Mouse (Mus musculus) inflammation-experienced regulatory T-cells, adult 6 months (primary cell): ENCODE results near the gene Trip6. TPM values are rescaled to one million over a fixed set of nuclear protein-coding genes. Genes with fewer than 3 reads are reported as not detected.

ENCODE experiments used
- ATAC-seq: one replicate; pipeline ENCODE4 v1.8.0; 2017
- polyA plus RNA-seq, 3 experiments: library from polyadenylated mRNA; unstranded; fragments of 100-300 nt; shearing (Covaris generic); gene quantifications; one replicate each; pipeline ENCODE4 v1.2.1; 2017

Trip6 gene
- polyA plus RNA-seq = 1 to 10 TPM; 1.4 to 1.7 (median 1.6) TPM

DNA sequence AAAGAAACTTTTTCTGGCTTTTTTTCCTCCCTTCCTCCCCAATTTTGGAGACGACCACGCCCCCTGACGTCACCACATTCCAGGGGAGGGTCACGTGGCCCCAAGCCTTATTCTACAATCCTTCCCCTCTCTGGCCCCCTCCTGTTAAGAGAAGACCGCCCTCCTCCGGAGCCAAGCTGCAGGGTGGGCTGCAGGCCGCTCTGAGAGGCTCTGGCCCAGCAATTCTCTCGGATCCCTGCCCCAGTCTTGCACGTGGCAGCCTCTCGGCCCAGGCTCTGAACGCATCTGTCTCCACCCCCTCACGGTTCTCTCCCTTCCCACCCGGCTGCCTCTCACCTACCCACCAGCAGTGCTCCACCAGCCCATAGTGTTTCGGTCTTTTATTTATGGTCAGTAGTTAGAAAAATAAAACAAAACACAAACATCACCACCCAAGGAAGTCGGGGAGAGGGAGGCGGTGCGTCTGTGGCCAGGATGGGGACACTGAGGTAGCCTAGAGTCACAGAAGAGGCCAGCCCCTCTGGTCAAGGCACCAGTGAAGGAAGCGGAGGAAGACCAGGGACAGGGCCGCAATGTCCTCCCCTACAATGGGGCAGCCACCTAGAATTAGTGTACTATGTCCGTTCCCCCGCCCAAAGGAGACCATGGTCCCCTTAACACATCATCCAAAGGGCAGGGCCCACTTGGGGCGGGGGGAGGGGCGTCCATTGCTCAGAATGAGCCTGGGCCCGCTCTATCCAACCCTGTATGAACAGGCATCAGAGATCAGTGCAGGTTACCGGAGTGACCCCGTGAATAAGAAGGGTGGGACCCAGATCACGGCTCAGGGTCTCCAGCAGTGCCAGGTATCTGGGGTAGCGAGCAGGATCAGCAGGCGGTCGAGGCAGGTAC lies at the start of gene Trip6:
Gene Trip6, minus strand, starts transcription at position 212 of the 891 bp plus-strand sequence.
- no peak for ATAC-seq

DNA sequence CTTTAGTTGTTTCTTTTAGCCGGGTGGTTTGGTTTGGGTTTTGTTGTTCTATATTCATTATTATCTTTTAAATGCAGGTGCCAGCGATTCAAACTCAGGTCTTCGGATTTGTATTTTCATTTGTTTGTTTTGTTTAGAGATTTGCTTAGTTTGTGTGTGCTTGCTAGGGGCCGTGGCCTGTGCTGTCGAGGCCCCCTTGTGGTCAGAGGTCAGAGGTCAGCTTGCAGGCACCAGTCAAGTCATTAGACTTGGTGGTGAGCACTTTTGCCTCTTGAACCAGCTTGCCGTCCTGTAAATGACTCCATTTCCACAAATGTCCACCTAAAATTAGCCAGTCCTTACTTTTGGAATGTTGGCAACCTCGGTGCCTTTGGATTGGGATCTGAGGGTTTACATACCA lies 44.2 kb upstream of the Trip6 start:
- no peak for ATAC-seq

DNA sequence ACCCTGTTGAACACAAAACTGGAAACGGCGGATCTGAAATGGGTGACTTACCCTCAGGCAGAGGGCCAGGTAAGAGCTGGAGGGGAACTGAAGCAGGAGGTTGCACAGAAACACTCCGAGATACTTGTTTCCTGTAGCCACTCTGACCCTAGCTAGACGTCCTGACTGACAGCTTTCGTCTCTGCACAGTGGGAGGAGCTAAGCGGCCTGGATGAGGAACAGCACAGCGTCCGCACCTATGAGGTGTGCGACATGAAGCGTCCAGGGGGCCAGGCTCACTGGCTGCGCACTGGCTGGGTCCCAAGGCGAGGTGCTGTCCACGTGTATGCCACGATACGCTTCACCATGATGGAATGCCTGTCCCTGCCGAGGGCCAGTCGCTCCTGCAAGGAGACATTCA lies 39.9 kb upstream of the Trip6 start:
- ATAC-seq = no peak

DNA sequence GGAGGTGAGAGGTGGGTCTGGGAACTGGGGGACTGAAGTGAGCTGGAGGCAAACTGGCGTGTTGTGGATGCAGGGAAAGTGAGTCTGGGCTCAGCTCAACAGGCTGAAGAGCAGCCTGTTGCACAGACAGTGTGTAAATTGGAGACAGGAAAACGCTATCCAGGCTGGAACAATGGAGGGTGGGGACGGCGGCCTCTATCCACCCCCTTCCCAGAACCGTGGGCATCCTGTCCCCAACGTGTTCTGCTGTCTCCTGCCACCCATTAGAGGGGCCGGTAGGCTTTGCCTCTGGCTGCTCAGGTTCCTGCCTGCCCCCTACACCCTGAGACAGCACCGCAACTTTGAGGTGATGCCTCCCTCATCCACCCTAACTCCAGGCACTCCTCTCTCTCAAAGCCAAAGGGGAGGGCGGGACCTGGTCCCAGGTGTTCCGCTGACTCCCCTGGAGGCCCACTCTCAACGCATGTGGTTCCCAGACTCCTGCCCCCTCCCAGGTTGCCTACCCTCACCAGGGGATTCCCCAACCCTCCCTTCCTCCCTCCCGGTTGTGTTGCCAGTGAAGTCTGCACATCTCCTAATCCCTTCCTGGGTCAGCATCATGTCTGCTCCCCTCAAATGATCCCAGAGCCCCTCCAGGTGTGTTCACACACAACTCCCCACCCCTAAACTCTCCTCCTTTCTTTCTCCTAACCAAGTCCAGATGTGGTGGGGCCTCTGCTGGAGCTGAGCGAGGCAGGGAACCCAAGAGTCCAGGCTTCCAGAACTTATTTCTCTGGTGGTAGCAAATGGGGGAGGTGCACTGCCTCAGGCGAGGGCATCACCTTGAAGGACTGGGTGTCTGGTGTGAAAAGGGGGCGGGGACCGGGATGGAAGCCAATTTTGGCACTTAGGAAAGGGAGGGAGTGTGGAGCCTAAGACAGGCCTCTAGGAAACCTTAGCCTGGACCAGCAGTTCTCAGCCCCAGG lies 38.1 kb upstream of the Trip6 start:
- ATAC-seq = no peak

GRCm38 (mm10) chr5:137351394-137351793 lies 37.2 kb upstream of the Trip6 start:
- ATAC-seq = no peak

DNA sequence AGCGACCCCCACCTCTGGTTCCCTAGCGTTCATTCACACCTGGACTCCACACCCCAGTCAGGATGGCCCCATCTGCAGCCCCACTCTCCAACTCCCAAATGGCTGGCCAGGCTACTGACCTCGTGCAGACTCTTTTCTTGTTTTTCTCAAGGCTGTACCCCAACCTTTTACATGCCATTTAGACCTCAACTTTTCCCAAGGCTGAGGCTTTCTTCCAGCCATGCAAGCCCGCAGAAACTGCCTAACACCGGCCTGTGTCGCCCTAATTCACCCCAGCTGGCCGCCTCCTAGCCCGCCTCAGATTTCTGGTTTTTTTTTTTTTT lies 36.8 kb upstream of the Trip6 start:
- no peak for ATAC-seq

DNA sequence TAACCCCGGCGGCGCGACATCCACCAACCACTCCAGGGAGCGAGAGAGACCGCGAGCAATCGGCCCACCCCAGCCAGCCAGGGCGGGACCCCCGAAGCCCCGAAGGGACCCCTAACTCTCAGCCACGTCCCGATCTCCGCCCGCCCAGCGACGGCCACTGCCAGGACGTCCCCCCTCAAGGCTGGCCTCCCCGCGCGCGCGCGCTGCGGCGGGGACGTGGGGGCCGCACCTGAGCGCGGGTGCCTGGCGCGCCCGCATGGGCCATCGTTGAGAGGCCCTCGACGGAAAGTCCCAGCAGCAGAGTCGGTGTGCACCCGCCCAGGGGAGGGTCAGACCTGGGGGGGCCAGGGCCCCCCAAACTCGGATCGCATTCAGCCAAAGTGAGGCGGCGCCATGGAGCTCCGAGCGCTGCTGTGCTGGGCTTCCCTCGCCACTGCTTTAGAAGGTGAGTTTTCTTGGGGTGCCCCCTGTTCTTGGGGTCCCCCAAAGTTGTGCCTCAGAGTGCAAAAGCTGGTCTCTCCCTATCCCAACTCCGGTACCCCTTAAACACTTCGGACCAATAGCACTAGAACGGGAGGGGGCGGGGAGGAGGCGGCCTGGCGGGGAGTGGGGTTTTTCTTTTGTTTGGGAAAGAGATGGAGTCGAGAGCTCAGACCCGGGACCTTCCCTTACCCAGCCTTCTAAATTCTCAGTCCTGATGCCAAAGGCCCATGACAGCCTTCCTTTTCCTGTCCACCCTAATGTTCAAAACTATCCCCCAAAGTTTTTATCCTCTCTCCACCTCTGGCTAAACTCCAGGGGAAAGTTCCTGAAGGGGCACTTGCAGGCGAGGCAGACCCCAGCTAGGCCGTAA lies 36.2 kb upstream of the Trip6 start:
- no peak for ATAC-seq

GRCm38 (mm10) chr5:137349384-137350204 lies 35.4 kb upstream of the Trip6 start, which contains the start of gene Ephb4:
Ephb4 (plus strand) TSS chr5:137350109.
- ATAC-seq = no peak

- no peak for ATAC-seq
Measured at GRCm38 (mm10) chr5:137348482-137349383, 34.5 kb upstream of the Trip6 start.

GRCm38 (mm10) chr5:137347856-137348255 lies 33.7 kb upstream of the Trip6 start:
- no peak for ATAC-seq

GRCm38 (mm10) chr5:137346983-137347382 lies 32.8 kb upstream of the Trip6 start:
- ATAC-seq = no peak

- no peak for ATAC-seq
Measured at GRCm38 (mm10) chr5:137346388-137346787, 32.2 kb upstream of the Trip6 start.

DNA sequence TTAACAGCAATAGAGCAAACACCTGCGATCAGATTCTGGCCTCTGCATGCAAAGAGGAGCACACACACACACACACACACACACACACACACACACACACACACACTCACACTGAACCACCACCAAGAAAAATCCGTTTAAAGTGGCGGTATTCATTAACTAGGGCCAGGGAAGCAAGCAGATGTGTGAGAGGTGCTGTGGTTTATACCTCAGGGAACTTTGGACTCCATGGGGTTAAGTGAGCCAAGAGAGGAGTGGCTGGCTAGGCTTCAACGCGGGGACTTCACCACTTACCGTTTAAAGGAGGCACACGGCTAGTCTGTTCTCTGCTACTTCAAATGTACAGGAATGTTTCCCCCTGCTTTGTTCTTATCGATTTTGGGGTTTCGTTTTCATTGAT lies 31.6 kb upstream of the Trip6 start:
- ATAC-seq = no peak

- no peak for ATAC-seq
Measured at GRCm38 (mm10) chr5:137343869-137344268, 29.7 kb upstream of the Trip6 start.

DNA sequence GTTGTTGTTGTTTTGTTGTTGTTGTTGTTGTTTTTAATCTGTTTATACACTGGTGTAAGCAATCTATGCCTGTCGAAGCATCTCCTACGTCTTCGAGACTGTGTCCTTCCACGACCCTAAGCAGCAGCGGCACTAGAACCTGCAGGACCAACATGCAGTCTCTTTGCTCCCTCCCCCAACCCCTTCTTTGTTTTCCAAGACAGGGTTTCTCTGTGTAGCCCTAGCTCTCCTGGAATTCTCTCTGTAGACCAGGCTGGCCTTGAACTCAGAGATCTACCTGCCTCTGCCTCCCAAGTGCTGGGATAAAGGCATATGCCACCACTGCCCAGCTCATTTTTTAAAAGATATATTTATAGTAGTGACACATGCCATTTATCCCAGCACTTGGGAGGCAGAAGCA lies 29.2 kb upstream of the Trip6 start:
- no peak for ATAC-seq

GRCm38 (mm10) chr5:137342407-137343012 lies 28.3 kb upstream of the Trip6 start:
- no peak for ATAC-seq

GRCm38 (mm10) chr5:137340222-137340621 lies 26.0 kb upstream of the Trip6 start:
- ATAC-seq = no peak

GRCm38 (mm10) chr5:137339290-137339979 lies 25.2 kb upstream of the Trip6 start:
- ATAC-seq = no peak

DNA sequence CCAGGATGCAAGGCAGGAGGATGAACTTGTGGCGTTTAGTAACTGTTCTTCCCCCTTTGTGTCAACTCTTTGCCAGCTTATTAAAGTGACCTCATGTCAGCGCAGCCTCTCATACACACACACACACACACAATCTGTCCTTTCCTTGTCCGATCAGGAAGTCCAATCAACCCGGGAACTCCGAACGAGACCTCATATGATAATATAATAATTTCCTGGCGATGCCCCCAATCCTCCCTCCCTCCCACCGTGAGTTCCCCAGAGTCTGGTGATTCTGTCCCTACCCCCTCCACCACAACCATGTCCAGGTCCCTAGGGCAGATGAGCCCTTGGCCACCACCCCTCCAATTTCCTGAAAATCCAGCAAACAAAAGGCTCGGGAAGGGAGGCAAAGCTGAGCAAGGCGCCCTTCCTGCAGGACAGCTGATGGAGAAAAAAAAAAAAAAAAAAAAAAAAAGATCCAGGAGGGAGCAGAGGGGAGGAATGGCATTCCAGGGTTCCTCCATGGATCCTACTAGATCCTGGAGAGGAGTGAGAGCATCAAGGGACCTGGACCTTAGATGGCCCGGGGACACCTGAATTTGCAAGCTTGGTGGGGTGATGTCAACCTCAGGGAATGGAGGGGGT lies 24.6 kb upstream of the Trip6 start:
- no peak for ATAC-seq
